Mouse (Mus musculus): ENCODE results near the gene Bcl6. TPM values are rescaled to one million over a fixed set of nuclear protein-coding genes. Genes with fewer than 3 reads are reported as not detected.

Gene Bcl6
- total RNA-seq, 2 experiments from 2014 or later: 28.0 to 33.6 TPM

DNA sequence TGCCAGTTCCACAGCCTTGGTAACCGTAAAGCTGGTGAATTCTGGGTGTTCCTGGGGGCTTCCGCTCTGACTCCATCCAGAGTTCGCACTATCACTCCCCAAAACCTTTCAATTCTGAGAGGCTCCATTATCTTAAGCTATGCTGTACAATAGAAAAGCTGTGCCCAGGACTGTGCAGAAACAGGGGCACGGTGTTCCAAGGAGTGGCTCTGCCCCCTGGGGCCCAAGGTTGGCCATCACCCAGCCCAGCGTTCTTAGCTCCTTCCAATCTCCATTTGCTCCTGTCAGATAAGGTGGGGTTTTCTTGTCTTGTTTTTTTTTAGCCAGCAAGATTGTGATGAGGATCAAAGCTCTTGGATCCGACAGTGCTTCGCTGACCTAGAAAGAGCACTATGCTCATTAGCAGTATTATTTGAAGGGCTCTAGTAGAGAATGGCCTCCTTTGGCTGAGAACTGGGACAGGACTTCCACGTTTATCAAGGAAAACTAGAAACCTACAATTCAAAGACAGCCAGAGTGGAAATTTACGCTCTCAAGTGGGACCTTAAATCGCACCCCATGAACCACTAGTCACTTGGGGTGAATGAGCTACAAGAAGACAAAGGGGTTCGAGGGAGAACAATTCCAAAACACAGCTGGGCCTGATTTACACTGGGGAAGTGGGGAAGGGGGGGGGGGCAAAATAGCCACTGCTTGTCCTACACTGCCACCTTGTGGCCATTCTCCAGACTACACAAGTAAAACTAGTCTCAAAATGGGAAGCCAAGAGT lies 35.3 kb downstream of the Bcl6 start:
- intact Hi-C loops (cut with DNase I): loop anchor here (2.0 kb wide), 3 partner anchors 55 to 501 kb away; no protein-coding TSS in a partner anchor
- peak; percentile 69 to 77 for DNase-seq (ENCODE audit: low spot score in 2 of 2)

DNA sequence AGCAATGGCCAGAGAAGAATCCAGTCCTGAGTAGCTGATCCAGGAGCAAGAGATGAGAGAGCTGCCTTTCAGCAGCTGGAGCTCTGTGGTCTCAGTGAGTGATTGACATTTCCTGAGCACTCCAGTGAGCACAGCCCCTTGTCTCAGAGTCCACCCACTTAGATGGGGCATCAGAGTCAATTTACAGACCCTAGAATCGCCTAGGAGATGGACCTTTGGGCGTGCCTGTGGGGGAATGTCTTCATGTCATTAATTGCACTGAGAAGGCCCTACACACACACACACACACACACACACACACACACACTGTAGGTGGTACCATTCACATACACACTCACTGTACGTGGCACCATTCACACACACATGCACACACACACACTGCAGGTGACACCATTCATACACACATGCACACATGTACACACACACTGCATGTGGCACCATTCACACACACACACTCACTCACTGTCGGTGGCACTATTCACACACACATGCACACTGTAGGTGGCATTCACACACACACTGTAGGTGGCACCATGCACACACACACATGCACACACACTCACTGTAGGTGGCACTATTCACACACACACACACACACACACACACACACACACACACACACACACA lies 36.4 kb downstream of the Bcl6 start:
- no peak for DNase-seq (ENCODE audit: low spot score in 2 of 2)

DNA sequence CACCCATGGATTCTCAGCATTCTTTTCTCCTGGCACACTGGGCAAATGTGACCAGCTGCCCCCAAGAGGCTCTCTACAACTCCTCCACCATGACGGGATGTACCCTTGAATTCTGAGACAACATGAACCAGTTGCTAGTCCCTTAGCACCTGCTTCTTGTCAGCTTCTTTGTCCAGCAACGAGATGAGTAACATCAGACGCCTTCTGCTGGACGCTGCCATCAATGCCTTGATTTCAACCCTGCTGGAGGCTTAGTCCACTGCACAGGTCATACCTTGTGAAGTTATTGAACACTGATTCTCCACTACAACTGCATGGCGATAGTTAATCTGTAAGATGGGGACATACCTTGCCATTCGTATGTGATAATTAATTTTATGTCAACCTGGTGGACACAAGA lies 41.0 kb downstream of the Bcl6 start:
- intact Hi-C loops (cut with DNase I): no loop called here
- no peak for DNase-seq (ENCODE audit: low spot score in 2 of 2)

More for the DNA sequence above, 36.4 kb downstream of the Bcl6 start:
- intact Hi-C loops (cut with DNase I): loop anchor here (2.0 kb wide), 3 partner anchors 53 to 499 kb away; no protein-coding TSS in a partner anchor

DNA sequence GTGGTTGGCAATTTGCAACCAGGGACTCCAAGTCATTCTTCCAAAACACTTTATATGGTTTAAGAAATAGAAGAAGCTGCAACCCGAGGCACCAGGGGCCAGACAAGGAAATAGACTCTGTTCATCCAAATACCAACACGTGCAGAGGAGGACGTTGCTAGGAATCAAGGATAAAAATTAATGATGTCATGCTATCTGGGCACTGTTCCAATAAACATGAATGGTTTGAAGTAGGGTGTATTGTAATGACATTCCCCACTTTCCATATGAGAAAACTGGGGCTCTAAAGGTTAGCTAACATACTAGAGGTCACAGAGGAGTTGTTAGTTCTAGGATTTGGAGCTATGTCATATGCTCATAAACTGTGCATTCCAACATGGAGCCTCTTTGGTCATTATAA lies 43.9 kb downstream of the Bcl6 start:
- intact Hi-C loops (cut with DNase I): no loop called here
- no peak for DNase-seq (ENCODE audit: low spot score in 2 of 2)

DNA sequence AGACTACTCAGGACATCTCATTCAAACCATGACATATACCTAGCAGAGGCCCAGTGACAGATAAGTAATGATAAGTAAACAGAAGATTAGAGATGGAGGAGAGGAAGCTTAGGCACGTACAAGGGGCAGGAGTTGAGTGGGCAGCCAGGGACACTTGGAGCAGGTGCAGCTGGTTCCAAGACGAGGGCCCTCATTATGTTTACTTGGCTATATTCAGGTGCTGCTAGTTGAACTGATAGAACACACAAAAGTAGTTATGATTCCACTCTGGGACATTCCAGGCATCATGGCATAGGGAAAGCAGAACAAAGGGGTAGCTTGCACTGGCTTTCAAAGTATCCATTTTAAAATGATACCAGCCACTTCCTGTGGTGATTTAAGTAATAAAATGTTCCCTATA lies 54.3 kb downstream of the Bcl6 start:
- DNase-seq (ENCODE audit: low spot score in 2 of 2): no peak
- intact Hi-C loops (cut with DNase I): no loop called here

DNA sequence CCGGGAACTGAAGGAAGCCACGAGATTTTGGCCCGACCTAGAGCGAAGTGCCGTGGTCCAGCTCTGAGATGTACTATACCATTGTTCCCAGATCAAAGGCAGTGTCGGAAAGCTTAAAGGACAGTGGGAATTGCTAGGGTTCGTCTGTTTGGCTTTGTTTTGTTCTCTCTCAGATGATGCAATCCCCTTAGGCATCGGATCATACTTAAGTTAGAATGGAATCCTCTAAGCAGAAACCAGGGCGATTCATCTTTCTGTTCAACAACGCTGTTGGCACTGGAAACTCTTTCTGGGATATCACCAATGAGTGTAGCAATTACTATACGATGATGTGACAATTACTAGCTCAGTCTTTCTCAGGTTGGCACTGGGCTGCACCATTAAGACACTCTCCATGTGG lies 56.4 kb downstream of the Bcl6 start, which contains the start of gene Rtp2:
Rtp2 (minus strand) TSS at position 101 of the 400 bp plus-strand sequence.
- intact Hi-C loops (cut with DNase I): no loop called here
- DNase-seq (ENCODE audit: low spot score in 2 of 2): no peak

DNA sequence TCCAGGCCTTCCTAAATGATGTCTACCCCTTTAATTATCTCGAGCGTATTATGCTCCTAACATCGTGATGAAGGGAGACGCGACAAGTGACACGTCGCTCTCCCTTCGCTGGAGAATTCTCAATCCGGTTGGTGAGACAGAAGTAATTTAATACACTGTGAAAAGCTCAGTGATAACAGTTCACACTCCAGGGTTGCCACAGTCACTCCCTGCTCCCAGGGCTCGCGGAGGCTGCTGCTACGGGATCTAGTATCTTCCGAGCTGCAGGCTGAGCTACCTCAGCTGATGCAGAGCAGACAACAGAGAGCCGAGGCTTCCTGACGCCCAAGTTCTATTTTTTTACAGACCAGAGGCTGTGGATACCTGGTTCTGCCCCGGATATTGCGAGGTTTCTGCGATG lies 57.4 kb downstream of the Bcl6 start:
- intact Hi-C loops (cut with DNase I): no loop called here
- DNase-seq (ENCODE audit: low spot score in 2 of 2): no peak

DNA sequence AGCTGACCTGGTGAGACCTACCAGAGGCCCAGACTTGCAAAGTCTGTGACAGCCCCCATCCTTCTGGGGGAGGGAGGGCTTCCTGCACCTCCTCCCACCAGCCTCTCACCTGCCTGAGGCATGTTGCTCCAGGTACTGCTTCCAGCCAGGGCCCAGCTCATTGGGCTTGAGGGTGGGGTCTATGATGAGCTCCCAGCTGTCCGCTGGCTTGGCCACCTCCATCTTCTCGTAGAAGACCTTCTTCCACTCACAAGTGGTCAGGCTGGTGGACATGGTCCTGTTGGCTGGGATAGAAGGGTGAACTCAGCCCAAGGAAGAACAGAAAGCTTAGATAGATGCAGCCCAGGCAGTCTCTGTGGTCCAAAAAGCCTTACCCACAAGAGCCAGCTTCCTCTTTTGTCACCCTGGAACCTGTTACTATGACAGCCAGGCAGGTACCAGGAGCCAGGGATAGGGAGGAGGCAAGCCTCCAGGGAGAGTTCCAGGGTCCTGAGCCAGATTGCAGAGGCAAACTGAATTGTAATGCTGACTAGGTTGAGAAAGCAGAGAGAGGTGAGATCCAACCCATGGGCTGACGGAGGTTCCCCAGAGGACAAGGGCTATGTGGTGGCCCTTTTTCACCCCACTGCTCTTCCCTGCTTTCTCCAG lies 58.1 kb downstream of the Bcl6 start:
- DNase-seq (ENCODE audit: low spot score in 2 of 2): no peak
- intact Hi-C loops (cut with DNase I): no loop called here

DNA sequence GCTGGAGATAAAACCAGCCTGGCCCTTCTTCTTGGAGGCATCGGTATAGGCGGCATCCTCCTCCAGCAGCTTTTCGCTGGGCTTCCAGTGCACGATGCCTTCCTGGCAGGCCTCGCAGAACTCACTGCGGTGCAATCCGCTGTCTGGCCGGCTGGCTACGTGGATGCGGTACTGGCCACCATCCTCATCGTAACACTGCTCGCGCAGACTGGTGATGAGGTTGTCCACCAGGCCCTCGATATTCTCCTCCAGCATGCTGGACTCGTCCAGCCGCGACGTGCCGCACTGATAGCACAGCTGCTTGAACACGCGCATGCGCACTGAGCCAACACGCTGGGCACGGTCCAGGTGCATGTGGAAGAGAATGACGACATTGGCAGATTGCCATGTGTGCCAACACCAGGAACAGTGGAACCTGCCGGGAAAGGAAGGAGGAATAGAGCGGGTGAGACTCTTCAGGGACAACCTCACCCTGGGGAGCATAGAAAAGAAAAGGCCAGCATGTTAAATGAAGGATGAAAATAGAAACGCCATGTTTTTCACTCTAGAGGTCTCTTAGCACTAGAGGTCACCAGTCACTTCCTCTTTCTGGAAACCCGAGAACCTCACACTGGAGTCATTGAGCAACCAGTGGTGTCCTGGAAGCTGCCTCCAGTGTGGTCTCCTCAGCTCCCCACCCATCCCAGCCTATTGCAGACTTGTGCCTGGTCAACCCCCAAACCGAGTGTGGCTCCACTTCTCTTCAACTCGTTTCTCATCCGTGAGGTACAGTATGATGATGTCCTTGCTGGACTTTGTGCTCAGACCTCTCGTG lies 61.1 kb downstream of the Bcl6 start:
- intact Hi-C loops (cut with DNase I): no loop called here
- no peak for DNase-seq (ENCODE audit: low spot score in 2 of 2)

DNA sequence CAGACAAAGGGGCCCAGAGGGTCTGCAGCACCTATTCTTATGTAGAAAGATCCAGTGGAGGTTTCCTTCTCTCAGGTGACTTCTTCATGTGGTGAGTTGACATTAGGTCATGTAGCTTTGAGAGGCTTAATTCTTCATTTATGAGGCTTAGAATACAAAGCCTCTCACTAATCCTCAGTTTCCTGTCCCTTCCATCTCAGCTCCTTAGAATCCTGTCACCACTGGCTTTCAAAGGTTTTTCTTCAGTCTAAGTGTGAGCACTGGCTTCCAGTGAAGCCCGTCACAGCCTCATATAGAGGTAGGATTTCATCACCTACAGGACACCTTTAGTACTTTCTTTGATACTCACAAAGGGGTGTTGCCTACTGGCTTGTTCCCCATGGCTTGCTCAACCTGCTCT lies 65.7 kb downstream of the Bcl6 start:
- intact Hi-C loops (cut with DNase I): no loop called here

DNA sequence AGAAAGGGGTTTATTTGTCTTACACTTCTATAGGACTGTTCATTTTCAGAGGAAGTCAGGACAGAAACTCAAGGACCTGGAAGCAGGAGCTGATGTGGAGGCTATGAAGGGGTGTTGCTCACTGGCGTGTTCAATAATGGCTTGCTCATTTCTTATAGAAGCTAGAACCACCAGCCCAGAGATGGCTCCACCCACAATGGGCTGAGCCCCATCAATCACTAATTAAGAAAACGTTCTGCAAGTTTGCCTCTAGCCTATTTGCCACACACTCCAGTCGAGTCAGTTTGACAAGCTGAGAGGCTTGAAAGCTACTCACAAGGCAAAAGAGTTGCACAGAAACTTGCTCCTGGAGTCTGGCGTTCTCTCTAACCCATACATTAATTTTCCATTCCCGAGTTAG lies 67.0 kb downstream of the Bcl6 start:
- intact Hi-C loops (cut with DNase I): no loop called here
- no peak for DNase-seq (ENCODE audit: low spot score in 2 of 2)

More for the DNA sequence above, 65.7 kb downstream of the Bcl6 start:
- DNase-seq (ENCODE audit: low spot score in 2 of 2): no peak

DNA sequence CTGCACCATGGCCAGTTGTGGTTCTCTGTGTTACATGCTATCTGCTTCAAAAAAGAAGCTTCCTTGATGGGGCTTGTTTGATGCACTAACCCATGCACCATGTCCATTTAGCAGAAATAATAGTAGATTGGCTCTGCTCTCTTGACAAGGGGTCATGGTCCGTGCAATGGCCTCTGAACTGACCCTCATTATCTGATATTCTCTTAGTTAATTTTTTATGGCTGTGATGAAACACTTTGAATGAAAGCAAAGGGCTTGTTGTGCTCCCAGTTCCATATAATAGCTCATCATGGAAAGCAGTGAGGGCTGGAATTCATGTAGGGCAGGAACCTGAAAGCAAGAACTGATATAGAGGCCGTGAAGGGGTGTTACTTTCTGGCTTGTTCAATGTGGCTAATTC lies 69.2 kb downstream of the Bcl6 start:
- DNase-seq (ENCODE audit: low spot score in 2 of 2): no peak
- intact Hi-C loops (cut with DNase I): no loop called here

Other genes starting within 250 kb of the Bcl6 start
- gene Sst, start 97.9 kb downstream of the Bcl6 start, total RNA-seq (2021): 100 to 1,000 TPM; 353 to 455 TPM
- under 1 TPM; 0.18 to 0.30 TPM for gene Rtp2, start 56.5 kb downstream of the Bcl6 start, total RNA-seq (2021)
- gene Gm37419, start 370 bp downstream of the Bcl6 start, total RNA-seq (2021): not detected

All from left cerebral cortex, postnatal 14 days (tissue).